Mouse (Mus musculus): Measurements from ENCODE around the gene Lyz2.
"Not testable (repeated sequence)": the region's sequence is repeated elsewhere in the genome, so short reads cannot be mapped to it uniquely, and the experiment has no call there.

The Lyz2 gene

DNA sequence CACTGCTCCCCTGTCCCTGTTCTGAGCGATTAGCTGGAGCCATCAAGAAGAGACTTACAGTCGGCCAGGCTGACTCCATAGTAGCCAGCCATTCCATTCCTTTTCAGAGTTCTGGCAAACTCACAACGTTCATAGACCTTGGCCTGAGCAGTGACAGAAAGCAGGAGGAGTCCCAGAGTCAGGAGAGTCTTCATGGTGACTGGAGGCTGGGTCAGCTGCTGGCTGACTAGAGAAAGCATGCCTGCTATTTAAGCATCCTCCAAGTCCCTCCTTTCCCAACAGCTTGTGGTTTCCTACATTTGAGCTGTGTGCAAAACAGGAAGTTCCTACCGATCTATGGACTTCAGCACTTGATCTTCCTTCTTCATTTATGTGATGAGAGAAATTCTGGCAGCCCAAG lies at the start of gene Lyz2:
TSS of gene Lyz2 (minus strand) at position 273 of the 400 bp plus-strand sequence.
- DNase-seq: peak; percentile 51 to 63

DNA sequence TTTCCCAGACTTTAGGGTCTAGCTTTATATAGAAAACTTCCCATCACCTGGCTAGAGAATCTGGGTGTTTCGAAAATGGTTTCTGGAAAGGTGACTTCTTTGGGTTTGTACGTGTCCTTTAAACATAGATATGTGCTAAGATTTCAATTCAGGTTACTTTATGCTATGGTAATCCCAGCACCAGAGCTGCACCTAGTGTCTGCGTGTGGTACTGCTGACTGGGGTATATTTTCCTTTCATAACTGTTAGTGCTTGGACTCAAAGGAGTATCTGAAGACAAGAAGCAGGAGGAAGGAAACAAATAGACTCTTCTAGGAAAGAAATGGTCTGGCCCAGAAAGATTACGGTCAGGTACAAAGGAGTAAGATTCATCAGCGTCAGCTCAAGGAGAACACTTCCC lies 48.4 kb upstream of the Lyz2 start:
- DNase-seq: peak in 1 of 2 experiments; percentile 71

DNA sequence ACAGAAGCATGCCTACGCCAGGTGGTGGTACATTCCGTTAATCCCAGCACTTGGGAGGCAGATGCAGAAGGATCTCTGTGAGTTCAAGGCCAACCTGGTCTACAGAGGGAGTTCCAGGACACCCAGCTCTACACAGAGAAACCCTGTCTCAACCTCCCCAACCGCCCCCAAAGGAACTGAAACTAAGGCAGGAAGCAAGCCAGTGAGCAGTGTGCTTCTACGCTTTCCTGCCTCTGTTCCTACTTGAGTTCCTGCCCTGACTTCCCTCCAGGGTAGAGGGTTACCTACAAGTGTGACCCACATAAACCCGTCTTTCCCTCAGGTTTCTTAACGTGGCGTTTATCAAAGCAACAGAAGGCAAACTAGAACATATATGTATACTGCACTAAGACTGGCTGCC lies 41.7 kb upstream of the Lyz2 start:
- no peak for DNase-seq

DNA sequence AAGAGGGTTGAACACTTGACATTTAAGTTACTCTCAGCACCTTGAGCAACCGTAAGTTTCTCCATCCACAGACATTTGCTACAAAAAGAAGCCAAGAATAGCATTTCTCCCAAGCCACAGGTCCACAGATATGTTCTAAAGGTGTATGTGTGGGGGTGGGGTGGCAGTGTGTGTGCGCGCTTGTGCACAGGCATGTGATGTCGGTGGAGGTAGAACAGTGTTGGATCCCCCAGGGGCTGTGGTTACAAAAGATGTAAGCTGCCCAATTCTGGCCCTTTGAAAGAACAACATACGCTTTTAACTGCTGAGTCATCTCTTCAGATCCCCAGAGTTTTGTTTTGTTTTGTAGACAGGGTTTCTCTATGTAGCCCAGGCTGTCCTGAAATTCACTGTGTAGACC lies 40.5 kb upstream of the Lyz2 start:
- DNase-seq: no peak

DNA sequence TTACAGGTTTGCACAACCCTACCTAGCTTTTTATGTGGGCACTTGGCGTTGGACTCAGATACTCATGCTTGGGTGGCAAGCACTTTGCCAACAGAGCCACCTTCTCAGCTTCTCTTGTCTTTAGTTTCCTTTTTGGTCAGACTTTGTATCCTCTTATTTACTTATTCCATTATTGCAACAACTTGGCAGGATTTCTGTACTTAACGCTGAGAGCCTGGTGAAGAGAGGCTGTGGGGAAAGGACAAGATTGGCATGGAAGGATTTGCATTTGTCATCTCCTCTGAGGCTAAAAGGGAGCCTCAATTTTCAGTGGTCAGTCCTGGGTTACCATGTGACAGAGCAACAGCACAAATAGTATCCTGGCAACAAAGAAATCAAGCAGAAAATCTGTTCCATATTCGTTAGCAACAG lies 38.5 kb upstream of the Lyz2 start:
- DNase-seq: peak; percentile 36 to 69

GRCm38 (mm10) chr10:117316391-117316790 lies 34.3 kb upstream of the Lyz2 start:
- no peak for DNase-seq

DNA sequence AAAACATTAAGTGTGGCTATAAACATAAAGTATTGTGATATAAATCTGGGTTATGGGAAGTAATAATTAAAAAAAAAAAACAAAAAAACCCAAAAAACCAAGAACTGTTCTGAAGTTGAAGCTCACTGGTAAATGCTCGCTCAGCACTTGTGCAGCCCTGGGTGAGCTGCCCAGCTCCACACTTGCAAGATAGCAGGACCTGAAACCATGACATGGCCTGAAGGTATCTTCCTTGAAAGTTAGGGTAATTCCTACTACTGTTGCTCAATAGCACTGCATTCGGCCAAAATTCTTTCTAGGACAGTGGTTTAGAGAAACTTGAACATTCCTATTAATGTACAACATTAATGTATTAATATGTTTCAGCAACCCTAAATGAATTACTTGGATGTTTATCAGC lies 31.0 kb upstream of the Lyz2 start:
- no peak for DNase-seq

DNA sequence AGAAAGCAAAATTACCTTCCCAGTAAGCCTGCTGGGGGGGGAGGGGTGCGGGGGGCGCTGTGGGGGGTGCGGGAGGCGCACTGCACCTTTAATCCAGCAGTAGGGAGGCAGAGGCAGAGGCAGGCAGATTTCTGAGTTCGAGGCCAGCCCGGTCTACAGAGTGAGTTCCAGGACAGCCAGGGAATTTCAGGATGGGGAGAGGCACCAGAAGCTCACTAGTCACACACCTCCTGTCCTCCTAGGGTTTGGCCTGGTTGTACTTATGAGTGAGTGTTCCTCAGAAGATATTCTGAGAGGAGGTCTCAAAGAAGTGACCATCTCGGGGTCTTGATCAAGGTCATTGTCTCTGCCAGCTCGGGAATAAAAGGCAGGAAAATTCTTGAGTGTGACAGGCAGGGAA lies 30.0 kb upstream of the Lyz2 start:
- DNase-seq: no peak

- no peak for DNase-seq
Measured at GRCm38 (mm10) chr10:117304371-117304770, 22.2 kb upstream of the Lyz2 start.

DNA sequence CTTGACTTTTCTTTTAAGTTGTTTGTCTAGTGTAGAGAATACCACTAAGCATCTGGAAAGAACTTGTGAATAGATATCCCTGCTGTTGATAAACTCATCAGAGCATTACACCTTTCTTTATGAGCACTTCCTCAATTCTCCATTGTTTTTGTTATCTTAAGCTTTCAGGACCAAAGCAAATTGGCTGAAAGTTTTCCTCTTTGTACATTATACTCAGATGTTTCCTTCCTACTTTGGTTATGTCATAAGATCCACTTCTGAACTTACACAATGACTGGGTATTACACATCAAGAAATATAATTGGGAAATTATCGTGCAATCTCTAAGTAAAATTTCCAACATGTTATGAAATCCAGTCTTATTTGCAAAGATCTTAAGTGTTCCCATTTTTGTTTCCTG lies 19.6 kb upstream of the Lyz2 start:
- DNase-seq: no peak

DNA sequence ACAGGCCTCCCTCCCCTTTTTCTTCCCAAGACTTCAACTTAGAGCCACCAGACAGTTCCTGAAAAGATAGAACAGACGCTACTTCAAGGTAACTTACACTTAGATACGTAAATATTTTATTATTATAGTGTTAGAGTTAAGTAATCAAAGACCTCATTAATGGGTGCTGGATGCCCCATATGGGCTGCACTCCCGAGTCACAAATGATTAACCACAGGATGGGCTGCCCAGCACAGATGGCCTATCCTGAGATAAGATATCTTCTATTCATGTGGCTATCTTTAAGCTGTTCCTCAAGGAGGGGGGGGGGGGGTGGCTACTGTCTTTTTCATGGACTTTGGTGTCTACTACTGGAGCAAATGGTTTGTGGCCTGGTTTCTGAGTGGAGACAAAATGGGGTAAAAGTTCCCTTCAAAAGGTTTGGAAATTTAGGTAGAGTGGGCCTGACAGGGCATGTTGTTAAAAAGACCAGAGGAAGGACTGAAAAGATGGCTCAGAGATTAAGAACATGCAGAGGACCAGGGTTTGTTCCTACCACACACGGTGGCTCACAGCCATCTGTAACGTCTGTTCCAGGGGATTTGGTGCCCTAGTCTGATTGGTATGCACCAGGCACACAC lies 17.9 kb upstream of the Lyz2 start:
- no peak for DNase-seq

DNA sequence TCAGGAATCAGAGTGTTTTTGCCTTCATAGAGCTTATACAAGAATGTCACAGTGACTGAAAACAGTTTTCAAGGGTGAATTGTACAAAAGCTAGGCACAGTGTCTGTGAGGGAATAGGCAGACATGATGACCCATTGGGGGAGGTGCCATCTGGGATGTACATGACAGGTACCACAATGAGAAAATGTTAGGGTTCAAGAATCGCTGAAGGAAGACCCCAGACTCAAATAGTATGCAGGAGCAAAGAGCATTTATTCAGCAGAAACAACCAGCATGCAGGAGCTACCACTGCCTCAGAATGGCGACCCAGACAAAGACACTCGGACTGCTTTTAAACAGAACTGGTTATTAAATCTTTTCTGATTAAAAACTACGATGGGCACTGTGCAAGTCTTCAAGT lies 17.0 kb upstream of the Lyz2 start:
- DNase-seq: no peak

- no peak for DNase-seq
Measured at GRCm38 (mm10) chr10:117298336-117298735, 16.2 kb upstream of the Lyz2 start.

DNA sequence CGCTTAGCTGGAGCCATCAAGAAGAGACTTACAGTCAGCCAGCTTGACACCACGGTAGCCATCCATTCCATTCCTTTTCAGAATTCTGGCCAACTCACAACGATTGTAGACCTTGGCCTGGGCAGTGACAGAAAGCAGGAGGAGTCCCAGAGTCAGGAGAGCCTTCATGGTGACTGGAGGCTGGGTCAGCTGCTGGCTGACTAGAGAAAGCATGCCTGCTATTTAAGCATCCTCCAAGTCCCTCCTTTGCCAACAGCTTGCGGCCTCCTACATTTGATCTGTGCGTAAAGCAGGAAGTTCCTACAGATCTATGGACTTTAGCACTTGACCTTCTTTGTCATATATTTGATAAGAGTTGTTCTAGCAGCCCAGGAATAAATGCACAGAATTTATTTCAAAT lies 10.6 kb upstream of the Lyz2 start, which contains the start of gene Lyz1:
TSS of gene Lyz1 (minus strand) at position 198 of the 400 bp plus-strand sequence.
- DNase-seq: peak; percentile 51 to 72

DNA sequence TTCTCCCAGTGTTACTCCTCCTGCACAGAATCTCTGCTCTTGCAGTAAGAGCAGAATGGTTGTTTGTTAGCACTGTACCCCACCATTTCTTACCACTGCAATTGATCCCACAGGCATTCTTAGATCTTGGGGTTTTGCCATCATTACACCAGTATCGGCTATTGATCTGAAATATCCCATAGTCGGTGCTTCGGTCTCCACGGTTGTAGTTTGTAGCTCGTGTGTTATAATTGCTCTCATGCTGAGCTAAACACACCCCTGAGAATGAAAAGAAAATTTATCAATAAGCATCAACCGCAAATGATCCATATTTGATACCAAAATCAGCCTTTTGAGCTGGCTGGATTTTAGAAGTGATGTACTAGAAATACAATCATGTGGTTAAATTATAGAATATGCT lies 8.8 kb upstream of the Lyz2 start:
- DNase-seq: not testable (repeated sequence)

GRCm38 (mm10) chr10:117290046-117290870 lies 8.1 kb upstream of the Lyz2 start:
- DNase-seq: no peak

GRCm38 (mm10) chr10:117289034-117289505 lies 6.9 kb upstream of the Lyz2 start:
- DNase-seq: not testable (repeated sequence)

GRCm38 (mm10) chr10:117288197-117289033 lies 6.3 kb upstream of the Lyz2 start:
- DNase-seq: no peak

- no peak for DNase-seq
Measured at GRCm38 (mm10) chr10:117287226-117287850, 5.2 kb upstream of the Lyz2 start.

DNA sequence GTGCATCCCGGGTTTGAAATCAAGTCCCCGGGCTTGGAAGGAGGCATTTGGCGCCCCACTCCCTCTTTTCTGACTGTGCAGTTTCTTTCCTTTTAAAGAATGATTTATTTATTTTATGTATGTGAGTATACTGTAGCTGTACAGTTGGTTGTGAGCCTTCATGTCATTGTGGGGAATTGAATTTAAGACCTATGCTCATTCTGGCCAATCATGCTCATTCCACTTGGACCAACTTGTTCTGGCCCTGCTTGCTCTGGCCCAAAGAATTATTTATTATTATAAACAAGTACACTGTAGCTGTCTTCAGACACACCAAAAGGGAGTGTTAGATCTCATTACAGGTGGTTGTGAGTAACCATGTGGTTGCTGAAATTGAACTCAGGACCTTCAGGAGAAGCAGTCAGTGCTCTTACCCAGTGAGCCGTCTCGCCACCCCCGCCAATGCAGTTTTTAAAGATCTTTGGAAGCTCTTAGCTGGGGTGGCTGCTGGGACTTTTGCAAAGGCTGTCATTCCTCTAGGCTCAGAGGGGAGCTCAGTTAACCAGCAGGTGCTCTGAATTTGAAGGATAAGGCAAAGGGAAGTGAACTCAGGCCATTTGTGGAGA lies 4.3 kb upstream of the Lyz2 start:
- no peak for DNase-seq

DNA sequence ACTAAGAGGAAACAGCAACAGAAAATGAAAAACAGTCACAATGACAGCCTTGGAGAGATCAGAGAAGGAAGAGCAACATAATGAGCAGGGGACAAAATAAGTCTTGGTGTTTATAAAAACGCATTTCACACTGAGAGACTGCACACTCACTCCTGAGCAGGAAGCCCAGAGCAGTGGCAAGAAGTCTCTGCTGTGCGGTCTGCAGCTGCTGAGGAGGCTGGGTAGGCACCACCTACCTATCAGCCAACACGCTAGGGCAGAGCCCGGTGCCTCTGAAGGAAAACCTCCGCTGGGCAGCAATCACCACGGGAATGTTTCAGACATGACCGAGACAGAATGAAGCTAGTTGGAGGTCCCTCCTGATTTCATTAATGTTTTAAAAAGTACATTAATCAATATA lies 3.5 kb upstream of the Lyz2 start:
- not testable (repeated sequence) for DNase-seq
